Mouse (Mus musculus) lung, postnatal 0 days (tissue): ENCODE measurements around the gene Ccndbp1.
"Not testable (repeated sequence)": the region's sequence is repeated elsewhere in the genome, so short reads cannot be mapped to it uniquely, and the experiment has no call there.

Source experiments
- CTCF ChIP-seq: IDR thresholded peaks from 2 replicates; pipeline ENCODE4 v1.5.1; 2016; ENCODE audit warnings: antibody characterized with exemption, mild to moderate bottlenecking
- EP300 ChIP-seq: IDR thresholded peaks from 2 replicates; pipeline ENCODE4 v1.6.1; 2016; ENCODE audit warnings: antibody characterized with exemption, mild to moderate bottlenecking, control low read depth

DNA sequence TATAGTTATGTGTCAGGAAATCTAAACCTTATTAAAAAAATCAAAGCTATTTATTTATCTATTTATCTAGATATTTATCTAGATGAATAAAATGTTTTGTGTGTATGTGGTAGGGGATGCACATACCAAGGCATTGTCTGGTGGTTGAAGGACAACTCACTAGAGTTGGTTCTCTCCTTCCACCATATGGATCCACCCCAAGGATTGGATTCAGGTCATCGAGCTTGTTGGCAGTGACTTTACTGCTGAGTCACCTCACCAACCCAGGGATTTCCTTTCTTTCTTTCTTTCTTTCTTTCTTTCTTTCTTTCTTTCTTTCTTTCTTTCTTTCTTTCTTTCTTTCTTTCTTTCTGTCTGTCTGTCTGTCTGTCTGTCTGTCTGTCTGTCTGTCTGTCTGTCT, 11.6 kb upstream of the Ccndbp1 start:
- TF ChIP-seq CTCF, EP300: not testable (repeated sequence)
